Mouse (Mus musculus): ENCODE measurements around the gene Kiss1.

The Kiss1 gene

DNA sequence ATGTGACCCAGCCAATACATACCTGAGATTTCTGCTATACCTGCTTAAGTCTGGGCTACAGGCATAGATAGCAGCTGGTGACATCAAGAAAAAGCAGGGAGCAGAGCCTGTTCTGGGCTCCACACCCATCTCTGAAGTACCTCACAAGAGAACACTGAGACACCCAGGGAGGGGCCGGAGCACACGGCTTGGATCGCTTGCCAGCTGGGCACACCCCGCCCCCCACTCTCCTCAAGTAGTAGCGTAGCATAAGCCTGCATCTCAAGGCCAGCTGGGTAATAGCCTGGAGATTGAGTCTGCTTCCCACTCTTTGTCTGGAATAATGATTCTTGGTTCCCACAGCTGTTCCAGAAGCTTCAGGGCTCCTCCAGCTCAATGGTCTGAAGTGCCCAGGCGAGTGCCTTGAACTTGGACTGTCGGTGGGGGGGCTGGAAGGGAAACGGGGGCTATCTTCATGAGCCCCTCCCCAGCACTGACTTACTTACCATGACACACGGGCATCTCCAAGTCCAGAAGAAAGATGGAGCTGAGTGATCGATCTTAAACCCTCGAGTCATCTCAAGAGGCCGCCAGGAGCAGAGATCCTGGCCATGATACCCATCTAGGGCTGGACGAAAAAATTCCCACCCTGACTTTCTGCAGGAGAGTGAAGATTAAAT lies at the start of gene Kiss1:
Kiss1 (plus strand) TSS at position 609 of the 659 bp plus-strand sequence.
- DNase-seq (ENCODE audit: low spot score), result no peak

DNA sequence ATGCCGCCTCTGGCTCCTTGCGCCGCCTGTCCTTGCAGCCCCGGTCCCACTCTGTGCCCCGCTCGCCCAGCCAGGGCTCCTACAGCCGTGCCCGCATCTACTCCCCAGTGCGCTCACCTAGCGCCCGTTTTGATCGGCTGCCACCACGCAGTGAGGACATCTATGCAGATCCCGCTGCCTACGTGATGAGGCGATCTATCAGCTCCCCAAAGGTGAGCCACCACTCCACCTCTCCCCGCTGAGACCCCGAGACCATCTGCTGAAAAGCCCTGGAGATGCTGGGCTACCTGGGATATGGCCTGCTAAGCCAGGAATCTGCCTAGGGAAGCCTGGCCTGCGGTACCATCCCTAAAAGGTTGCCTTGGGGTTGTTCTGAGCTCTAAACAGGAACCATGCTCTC lies 47.5 kb upstream of the Kiss1 start:
- DNase-seq (ENCODE audit: low spot score), result no peak

DNA sequence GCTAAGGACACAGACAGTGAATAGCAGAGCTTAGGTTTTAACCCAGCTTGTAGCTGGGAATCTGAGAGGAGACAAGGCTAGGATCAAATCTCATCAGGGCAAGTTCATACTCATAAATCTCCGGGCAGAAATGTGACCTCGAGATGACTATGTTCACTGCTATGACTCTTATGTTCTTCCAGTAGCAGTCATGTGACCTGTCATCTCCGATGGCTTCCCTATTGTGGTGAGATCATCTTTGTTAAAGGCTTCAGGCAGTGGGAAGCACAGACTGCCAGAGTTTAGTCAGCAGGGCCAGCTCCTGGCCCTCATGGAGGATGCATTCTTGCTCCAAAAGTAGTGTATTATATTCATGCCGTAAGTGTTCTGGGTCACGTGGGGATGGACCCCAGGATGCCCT lies 44.7 kb upstream of the Kiss1 start:
- DNase-seq (ENCODE audit: low spot score), result no peak

DNA sequence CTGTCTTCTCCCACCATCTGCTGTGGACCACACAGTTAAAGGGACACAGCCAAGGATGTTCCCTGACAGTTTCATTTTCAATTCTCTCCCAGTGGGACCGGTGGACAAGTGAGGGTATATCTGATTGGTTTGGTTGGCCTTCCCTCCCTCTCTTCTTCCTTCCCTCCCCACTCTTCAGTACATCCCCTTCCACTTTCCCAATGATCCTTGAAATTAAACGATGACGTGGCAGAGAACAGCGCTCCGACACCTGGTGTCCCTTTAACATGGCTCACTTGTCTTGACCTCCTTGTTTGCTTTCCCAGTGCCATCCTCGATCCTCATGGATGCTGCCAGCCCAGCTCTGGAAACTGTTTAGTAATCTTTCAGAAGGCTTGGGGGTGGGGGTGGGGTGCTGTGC lies 43.1 kb upstream of the Kiss1 start:
- DNase-seq (ENCODE audit: low spot score), result no peak

DNA sequence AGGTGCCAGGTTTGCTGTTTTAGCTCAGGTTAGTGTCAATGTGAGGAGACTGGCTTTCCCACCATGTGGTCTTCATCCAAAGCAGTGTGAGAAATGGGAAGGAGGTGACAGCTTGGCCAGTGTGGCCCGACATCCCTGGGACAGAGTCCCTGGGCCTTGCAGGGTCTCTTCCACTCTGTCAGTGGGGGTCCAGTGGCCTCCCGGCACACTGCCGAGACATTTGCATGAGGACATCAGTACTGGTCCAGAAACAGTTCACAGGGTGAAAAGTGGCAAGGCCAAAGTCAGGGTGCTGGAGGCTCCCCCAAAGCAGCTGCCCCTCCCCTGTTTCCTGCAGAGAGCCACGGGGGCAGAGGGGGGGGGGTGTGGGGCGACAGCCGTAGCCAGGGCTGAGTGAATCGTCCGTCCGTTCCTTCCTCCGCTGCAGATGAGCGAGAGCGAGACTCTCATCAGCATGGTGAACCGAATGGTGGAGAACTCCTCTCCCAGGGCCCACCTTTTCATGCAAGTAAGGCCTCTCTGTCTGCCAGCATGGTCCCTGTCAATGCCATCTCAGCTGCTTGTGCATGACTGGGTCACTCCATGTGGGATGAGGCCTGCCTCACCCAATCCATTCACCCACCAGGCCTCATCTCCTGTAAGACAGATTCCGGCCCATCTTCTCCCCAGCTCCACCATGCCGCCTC lies 42.6 kb upstream of the Kiss1 start:
- no peak for DNase-seq (ENCODE audit: low spot score)

DNA sequence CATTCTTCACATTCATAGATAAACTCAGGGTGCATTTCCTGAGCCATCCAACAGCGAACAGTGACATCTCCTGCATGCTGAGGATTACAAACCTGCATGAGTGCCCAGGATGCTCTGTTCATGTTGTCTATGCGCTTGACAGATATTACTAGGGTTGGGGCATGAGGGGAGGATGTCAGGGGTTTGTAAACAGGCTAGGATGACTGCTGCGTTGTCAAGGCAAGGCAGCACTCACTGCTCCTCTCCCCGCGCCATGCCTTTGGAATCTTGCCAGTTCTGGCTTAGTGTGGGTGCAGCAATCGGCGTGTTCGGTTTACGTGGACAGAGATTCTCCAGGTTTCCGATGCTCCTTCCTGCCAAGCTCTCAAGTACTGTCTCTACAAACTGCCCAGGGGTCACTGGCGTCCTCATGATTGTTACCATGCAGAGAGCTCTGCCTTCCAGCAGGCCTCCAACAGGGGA lies 42.0 kb upstream of the Kiss1 start:
- no peak for DNase-seq (ENCODE audit: low spot score)

DNA sequence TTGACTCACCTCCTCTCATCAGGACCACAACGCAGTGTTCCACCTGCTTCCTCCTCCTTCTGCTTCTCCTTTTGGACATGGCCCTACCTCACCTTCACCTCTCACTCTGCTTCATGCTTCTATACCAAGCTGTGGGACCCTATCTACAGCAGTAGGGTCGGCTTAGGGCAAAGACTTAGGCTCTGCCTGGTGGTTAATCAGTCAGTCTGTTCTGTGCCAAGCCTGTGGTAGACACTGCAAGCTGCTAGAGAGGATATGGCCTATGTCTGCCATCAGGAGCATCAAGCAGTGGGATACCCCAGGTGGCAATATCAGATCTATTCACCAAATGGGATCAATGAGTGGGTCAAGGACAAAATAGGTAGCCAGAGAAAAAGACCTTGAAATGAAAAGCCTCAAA lies 41.1 kb upstream of the Kiss1 start:
- no peak for DNase-seq (ENCODE audit: low spot score)

DNA sequence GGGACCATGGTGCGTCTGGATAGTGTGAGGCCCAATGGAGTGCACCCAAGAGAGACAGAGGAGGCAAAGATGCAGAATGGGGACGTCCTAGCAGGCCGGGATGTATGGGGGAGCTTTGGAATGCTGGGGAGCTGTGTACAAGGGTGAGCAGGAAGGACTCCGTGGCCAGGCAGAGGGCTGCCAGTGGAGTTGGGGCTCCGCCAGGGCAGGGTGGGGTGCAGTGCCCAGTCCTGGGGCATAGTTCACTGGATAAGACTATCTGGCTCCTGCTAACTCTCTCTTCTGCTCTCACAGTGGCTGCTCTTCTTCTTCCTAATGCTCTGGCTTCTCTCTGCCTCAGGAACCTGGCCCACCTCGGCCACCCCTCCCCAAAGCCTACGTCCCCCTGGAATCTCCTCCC lies 35.8 kb upstream of the Kiss1 start:
- no peak for DNase-seq (ENCODE audit: low spot score)

DNA sequence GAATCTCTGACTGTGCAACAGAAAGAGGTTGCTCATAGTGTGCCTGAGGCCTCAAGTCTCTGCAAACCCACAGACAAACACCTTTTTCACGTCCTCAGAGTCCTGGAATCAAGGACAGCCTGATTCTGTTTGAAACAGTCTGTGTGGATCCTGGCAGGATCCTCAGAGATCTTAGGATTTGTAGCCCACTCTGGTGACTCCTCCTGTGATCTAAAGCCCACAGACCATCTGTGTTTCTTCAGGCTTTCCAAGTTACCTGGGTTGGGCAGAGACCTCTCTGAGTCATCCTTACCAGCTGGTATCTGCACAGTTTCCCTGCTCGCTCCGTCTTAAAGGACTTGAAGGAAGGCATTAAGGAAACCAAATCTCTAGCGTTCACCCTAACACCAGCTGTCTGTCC lies 34.6 kb upstream of the Kiss1 start:
- DNase-seq (ENCODE audit: low spot score), result no peak

DNA sequence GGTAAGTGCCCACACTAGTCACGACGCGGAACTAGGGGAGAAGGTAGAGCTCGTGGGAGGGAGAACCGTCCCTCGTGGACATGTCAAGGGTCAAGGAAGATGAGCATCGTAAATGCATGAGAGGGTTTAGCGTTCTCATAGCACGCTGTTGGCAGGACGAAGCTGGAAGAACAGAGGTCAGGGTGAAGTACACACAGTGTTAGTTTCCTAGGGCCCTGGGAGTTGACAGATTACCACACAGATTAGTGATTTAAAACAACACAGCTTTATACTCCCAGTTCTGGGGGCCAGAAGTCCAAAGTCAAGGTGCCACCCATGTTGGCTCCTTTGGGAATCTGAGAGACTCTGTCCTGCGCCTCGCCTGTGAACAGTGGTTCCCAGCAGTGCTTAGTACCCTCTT lies 33.8 kb upstream of the Kiss1 start:
- no peak for DNase-seq (ENCODE audit: low spot score)

DNA sequence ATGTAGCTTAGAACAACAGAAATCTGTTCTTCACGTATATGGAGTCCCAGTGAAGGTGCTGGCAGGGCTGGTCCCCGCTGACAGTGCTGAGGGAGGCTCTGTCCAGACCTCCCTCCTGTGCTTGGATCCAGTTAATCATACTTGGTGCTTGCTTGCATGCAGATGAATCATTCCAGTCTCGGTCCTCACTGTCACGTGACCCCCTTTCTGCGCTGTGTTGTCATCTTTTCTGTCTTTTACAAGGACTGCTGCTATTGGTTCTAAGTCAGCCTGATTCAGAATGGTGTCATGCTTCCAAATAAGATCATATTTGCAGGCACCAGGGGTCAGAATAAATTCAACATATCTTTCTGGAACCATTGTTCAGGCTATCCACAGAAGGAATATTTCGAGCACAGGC lies 29.8 kb upstream of the Kiss1 start:
- no peak for DNase-seq (ENCODE audit: low spot score)

DNA sequence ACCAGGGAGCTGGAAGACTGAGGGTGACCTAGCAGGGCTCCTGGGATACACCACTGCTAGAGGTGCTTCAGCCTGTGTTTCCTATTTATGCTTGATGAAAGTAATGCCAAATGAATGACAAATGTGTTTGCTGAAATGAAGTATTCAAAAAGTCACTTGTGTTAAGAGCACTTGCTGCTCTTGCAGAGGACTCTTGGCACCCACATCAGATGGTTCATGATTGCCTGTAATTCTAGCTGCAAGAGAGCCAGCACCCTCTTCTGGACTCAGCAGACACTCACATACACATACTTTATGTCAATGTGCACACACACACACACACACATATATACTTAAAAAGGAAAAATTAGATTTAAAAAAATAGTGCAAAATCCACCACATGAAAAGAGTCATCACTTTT lies 29.1 kb upstream of the Kiss1 start:
- DNase-seq (ENCODE audit: low spot score), result no peak

DNA sequence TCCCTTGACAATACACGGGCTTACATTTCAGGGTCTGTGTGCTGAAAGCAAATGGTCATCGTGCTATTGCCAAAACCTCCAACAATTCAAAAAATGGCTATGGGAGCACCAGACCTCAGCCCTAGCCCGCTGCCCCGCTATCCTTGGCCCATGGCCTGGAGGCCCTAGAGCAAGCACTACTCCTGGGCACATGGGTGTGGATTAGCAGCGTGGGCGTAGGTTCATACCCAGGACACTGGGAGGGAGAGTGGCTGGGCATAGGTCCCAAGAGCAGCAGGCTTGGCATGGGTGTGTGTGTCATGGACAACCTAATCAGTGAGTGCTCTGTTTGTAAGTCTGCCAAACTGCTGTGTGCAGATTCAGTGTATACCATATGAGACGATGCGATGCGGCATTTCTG lies 25.3 kb upstream of the Kiss1 start:
- DNase-seq (ENCODE audit: low spot score), result peak; percentile 71

DNA sequence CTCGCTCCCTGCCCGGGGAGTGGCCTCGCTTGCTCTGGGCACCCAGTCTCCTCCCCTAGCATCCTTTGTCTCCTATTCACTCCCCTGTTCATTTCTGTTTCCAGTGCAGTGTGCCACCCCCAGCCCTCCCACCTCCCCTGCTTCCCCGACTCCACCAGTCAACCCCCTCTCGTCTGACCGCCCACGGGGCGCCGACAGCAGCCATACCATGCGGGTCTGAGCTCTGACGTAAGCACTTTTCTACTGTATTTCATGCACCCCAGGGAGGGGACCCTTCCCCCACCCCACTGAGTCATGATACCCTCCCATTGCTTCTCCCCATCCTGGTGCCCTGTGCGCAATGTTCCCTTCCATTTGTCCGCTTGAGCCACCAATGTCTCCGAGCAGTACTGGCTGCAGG lies 22.9 kb upstream of the Kiss1 start:
- no peak for DNase-seq (ENCODE audit: low spot score)

DNA sequence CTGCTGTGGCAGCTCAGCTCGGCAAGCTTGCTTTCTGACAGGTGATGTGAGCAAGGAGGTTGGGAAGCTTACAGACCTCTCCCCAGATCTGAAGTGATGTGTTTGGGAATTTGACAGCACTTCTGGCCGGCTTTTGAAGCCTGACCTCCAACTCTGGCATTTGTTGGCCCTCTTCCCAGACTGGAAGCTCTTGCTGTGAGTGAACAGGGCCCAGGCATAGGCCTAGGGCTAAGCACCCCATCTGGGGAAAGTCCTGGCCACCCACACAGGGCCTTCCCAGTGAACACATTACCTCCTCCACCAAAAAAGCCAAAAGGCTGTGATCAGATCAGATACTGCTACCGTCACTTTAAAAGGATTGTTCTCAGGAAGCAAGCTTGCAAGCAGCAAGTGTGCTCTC lies 19.1 kb upstream of the Kiss1 start:
- peak; percentile 45 for DNase-seq (ENCODE audit: low spot score)

DNA sequence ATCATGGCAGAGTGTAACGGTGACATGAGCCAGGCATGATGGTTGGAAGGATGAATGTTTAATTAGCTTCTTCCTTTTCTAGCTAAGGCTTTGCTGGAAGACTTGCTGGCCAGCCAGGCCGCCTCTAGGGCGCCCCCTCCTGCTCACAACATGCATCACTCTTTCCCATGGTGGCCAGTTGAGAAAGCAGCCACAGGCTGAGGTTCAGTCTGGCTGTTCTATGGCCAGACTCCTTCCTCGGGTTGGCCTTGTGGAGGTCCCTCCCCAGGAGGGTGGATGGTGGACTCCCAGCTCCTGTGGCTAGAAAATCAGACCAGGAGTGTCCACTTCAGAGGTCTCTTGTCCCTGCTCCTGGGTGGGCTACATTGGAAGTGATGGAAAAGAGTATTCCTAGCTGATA lies 14.8 kb upstream of the Kiss1 start:
- peak; percentile 63 for DNase-seq (ENCODE audit: low spot score)

DNA sequence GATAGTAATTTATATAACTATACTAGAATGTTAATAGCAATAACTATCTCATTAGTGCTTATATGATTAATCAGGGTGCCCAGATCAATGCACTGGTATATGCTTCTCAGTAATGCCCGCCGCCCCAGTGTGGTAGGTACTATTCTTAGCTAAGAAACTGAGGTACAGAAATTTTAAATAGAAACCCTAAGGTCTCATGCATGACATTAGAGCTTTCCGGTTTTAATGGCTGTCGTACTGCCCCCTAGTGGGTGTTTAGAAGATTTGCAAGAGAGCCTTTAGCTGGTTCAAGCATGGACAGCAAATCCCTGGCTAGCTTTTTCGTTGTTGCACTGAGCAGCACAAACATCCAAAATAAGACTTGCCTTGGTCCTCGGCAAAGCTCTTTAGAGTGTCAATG lies 14.4 kb upstream of the Kiss1 start:
- no peak for DNase-seq (ENCODE audit: low spot score)

DNA sequence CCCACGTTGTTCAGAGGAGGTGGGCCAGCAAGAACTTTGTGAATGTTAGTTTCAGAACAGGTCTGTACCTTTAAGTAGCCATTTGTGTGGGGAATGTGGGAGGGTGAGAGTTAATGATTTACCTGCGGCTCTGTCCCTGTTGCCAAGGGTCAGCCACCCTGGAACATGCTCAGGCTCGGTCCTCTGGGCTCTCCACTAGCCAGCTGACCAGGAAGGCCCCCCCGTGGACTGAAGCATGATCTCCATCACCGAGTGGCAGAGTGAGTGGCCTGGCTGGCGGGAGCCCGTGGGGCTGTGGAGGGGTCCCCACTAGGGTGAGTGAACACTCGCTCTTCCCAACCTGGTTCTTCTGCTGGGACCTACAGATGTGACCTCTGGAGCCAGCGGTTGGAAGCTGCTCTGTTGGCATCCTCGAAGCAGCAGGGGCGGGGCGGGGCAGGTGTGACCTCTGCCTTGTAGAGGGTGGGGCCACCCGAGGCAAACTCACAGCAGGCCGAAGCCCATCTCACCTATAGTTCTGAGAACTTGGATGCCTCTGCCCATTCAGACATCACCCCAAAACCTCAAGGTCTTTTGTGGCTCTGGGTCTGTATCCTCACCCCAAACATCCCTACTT lies 11.9 kb upstream of the Kiss1 start, which contains the start of gene Golt1a:
Golt1a (plus strand) TSS at position 149 of the 616 bp plus-strand sequence.
- no peak for DNase-seq (ENCODE audit: low spot score)

DNA sequence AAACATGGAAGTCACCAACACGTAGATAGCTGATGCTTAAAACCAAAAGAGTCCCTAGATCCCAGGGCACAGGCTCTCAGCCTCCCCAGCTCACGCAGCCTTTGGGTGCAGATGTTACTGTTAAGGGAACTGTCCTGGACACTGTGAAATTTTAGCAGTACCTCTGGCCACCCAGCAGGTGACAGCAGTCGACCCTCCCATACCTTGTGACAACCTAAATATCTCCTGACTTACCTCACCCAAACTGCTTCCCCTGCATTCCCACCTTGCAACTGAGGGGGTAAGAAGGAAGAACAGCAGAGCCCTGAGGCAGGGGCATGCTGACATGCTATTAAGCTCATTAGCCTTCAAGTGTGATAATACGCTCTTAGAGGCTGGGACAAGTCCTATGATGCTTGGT lies 10.4 kb upstream of the Kiss1 start:
- DNase-seq (ENCODE audit: low spot score), result no peak

DNA sequence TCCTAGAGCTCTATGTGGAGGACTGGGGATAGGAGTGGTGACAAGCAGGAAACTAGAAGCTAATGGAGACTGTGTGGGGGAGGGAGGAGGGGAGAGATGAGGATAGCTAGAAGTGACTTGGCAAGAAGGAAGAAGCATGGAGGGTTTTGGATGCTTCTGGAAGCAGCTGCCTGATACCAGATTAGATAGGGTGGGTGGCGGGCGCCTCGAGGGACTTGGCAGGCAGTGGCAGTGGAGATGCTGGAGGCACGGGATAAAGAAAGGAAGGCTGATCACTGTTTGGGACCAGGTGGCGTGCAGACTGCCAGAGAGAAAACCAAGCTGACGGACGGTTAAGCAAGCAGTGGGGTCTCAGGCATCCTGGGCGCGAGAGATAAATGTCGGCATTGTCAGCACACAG lies 9.7 kb upstream of the Kiss1 start:
- no peak for DNase-seq (ENCODE audit: low spot score)

DNA sequence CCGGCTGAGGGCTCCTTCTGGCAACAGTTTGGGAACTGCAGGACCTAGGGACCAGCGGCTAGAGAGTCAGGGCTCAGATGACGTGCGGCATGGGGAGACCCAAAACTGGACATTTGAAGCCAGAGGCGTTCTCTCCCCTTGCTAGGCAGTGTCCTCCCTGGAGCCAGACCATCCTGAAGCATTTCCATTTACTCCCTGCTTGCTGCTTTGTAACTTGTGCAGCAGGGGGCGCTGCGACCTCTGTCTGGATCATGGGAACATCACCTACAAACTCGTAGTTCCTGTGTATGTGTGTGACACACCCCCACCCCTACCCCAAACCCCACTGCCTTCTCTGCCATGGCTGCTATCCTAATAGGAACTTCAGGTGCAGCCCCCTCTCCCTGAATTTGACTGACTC lies 7.3 kb upstream of the Kiss1 start:
- DNase-seq (ENCODE audit: low spot score), result no peak

DNA sequence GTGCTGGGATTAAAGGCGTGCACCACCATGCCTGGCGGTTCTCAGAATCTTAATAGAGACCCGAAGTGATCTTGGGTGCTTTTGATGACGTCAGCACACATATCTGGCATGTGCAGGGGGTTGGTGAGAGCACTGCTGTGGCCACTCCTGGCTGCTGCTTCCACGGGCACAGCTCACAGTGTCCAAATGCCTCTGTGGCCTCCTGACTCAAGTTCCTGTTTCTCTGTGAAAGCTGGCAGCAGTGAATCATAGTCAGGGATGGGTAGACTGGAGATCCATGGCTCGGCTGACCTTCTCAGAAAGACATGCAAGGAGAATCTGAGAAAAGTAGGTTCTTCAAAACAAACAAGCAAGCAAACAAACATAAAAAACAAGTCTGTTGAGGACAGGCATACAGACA lies 5.9 kb upstream of the Kiss1 start:
- DNase-seq (ENCODE audit: low spot score), result no peak

DNA sequence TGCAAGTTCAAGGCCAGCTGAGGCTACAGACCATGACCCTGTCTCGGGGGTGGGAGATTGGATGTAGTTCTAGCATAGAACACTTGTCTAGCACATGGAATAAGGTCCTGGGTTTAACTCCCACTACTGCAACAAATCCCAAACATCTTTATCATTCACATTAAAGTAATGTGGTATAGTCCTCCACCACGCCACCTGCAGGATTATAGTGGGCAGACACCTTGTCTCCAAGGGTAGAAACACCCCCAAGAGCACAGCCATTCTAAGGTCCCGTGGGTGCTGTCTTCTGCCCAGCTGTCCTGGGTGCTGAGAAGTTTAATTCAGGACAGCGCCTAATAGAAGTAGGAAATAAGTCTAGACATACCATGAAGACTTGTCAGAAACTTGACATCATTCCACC lies 5.1 kb upstream of the Kiss1 start:
- DNase-seq (ENCODE audit: low spot score), result no peak

DNA sequence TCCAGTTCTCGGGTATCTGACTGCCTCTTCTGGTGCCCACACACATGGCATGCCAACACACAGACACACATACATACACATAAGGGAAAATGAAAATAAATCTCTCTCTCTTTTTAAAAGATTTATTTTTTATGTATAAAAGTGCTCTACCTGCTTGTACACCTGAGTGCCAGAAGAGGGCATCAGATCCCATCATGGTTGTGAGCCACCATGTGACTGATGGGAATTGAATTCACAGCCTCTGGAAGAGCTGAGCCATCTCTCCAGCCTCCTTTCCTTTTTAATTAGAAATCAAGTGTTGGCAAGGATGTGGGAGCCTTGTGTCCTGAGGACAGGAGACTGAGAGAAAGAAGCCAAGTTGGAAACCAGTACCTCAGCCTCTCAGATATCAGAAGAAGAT lies 4.5 kb upstream of the Kiss1 start:
- no peak for DNase-seq (ENCODE audit: low spot score)
